Mouse (Mus musculus): ENCODE data around the gene Agrn. TPM values are rescaled to one million over a fixed set of nuclear protein-coding genes. Genes with fewer than 3 reads are reported as not detected.

Agrn gene
- polyA plus RNA-seq, 1 experiment from 2014 or later, result 5.2 TPM

DNA sequence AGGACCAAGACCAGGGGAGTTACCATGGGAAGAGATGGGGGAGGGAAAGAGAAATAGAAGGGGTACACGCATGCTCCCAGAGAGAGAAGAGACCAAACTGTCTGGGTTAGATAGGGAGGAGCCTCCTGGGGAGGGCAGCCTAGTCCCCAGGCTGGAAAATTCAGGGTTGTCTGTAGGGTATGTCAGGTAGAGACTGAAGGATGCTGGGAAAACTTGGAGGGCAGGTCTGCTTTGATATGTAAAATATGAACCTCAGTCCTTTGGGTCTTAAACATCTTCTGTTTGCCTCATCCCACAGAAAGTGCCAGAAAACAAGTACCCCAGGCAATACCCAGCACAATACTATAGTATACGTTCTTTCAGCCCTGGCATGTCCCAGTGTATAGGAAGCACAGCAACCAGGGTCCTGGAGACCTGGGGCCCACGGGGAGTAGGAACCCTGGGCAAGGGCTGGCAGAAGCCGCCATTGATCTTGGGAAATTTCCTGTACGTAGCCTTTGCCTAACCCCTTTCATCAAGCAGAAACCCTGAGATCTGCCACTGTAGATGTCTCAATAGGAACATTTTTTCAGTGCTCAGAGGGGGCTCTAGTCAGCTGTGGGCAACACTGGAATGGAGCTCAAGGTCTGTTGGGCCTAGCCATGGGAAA lies 9.0 kb downstream of the Agrn start:
- WGBS (ENCODE audit: insufficient replicate concordance), result 61% methylated on average over 5 of the region's 5 CpGs
- TF ChIP-seq CTCF (IDR thresholded peaks at IDR 0.05; ENCODE audit: low read depth) (no peak), EP300 (IDR thresholded peaks at IDR 0.05; ENCODE audit: low read depth) (no peak)
- Histone ChIP-seq H3K4me3 (ENCODE audit: low read depth, low read length) (no peak overlapping the region), H3K4me2 (ENCODE audit: low read depth, low read length) (no peak overlapping the region), H3K27me3 (ENCODE audit: insufficient read depth, low read length) (no peaks in the 10 kb centered on the region), H3K9me3 (ENCODE audit: low read length) (no peaks in the 10 kb centered on the region), H3K36me3 (replicated peaks; ENCODE audit: insufficient read depth, low read length) (no peaks in the 10 kb centered on the region), H3K9ac (replicated peaks) (no peak overlapping the region), H3K4me1 (ENCODE audit: insufficient read depth) (peaks cover 29% of the 10 kb centered on the region), H3K27ac (ENCODE audit: low read depth) (no peak overlapping the region)
- DNase-seq (no peak), ATAC-seq (no peak; the same call in 1 of the 2 replicates)

DNA sequence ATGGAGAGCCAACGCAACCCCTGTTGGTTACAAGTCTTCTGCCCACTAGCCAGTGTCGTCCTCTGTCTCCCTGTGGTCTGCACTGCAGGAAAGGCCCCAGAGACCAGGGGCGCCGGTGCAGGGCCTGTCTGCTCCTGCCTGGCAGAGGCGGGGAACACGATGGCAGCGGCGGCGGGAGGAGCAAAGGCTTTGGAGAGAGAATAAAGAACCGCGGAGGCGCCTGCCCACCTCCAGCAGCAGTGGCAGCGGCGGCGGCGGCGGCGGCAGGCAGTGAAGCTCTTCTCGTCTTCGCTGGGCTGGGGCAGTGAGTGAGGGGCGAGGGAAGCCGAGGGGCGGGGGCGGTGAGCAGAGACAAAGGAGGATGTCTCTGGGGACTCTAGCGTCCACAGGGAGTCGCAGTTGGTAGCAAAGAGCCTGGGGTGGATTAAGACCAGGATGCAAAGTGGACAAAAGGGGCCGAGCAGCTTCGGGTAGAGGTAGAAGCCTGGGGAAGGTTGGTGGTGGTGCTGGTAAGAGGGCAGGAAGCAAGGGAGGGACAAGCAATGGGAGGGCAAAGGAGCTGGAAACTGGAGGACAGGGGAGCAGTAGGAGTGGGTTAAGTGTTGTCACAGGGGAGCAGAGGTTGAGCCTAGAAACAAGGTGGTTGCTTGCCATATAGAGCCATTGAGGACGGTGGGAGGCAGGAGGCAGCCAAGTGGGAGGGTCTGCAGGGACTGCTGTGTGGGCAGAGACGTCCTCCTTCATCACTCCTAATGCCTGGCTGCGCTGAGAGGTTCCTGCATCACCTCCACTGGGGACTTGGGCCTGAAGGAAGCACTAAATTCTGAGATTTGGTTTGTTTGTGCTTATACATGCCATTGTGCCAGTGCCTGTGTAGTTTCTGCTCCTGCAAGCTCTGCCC lies 11.1 kb downstream of the Agrn start:
- no peak overlapping the region for H3K27ac ChIP-seq (ENCODE audit: low read depth)
- H3K4me3 ChIP-seq (ENCODE audit: low read depth, low read length), result peak overlapping the region; percentile 17; the same call in 1 of the 2 replicates
- ATAC-seq (peak; percentile 24; the same call in 1 of the 2 replicates), DNase-seq (no peak)
- H3K9me3 ChIP-seq (ENCODE audit: low read length), result no peaks in the 10 kb centered on the region
- no peaks in the 10 kb centered on the region for H3K27me3 ChIP-seq (ENCODE audit: insufficient read depth, low read length)
- no peak for TF ChIP-seq EP300 (IDR thresholded peaks at IDR 0.05; ENCODE audit: low read depth)
- no peak for TF ChIP-seq CTCF (IDR thresholded peaks at IDR 0.05; ENCODE audit: low read depth)
- H3K4me2 ChIP-seq (ENCODE audit: low read depth, low read length), result peak overlapping the region; percentile 48
- peaks cover 18% of the 10 kb centered on the region for H3K4me1 ChIP-seq (ENCODE audit: insufficient read depth)
- H3K9ac ChIP-seq (replicated peaks), result no peak overlapping the region
- 24% methylated on average over 28 of the region's 31 CpGs for WGBS (ENCODE audit: insufficient replicate concordance)
- no peaks in the 10 kb centered on the region for H3K36me3 ChIP-seq (replicated peaks; ENCODE audit: insufficient read depth, low read length)

DNA sequence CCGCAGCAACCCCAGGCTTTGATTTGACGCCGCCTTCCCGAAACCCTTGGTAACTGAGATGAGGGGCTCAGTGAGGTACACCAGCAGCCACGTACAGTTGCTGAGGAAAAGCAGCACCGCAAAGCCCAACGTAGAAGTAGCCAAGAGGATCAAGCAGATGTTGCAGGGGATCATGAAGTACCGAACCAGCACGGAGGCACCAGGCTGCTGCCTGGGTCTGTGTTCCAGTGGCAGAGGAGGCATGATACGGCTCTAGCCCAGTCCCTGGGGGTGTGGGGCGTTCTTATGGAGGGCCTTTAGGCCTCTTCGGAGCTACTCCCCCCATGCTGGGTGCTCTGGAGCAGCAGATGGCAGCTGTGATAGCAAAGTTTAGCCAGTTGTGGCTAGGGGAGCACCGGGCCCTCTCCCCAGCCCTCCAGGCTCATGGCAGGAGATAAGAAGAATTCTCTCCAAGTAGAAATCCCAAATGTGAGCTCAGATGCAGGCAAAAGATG lies 11.8 kb downstream of the Agrn start:
- Histone ChIP-seq H3K27ac (ENCODE audit: low read depth) (no peak overlapping the region), H3K4me1 (ENCODE audit: insufficient read depth) (peaks cover 18% of the 10 kb centered on the region)
- peak; percentile 49 for ATAC-seq

GRCm38 (mm10) chr4:156184291-156184954 lies 12.9 kb downstream of the Agrn start:
- no peaks in the 10 kb centered on the region for H3K27me3 ChIP-seq (ENCODE audit: insufficient read depth, low read length)
- no peak overlapping the region for H3K4me3 ChIP-seq (ENCODE audit: low read depth, low read length)
- no peaks in the 10 kb centered on the region for H3K9me3 ChIP-seq (ENCODE audit: low read length)
- no peak overlapping the region for H3K27ac ChIP-seq (ENCODE audit: low read depth)
- no peaks in the 10 kb centered on the region for H3K36me3 ChIP-seq (replicated peaks; ENCODE audit: insufficient read depth, low read length)
- TF ChIP-seq CTCF (IDR thresholded peaks at IDR 0.05; ENCODE audit: low read depth) (no peak), EP300 (IDR thresholded peaks at IDR 0.05; ENCODE audit: low read depth) (no peak)
- DNase-seq, result no peak
- 65% methylated on average over 7 of the region's 7 CpGs for WGBS (ENCODE audit: insufficient replicate concordance)
- no peak overlapping the region for H3K4me2 ChIP-seq (ENCODE audit: low read depth, low read length)
- ATAC-seq, result no peak
- peaks cover 12% of the 10 kb centered on the region for H3K4me1 ChIP-seq (ENCODE audit: insufficient read depth)
- H3K9ac ChIP-seq (replicated peaks), result no peak overlapping the region

More for the DNA sequence above, 11.8 kb downstream of the Agrn start:
- TF ChIP-seq EP300 (IDR thresholded peaks at IDR 0.05; ENCODE audit: low read depth) (no peak), CTCF (IDR thresholded peaks at IDR 0.05; ENCODE audit: low read depth) (no peak)
- 68% methylated on average over 13 of the region's 13 CpGs for WGBS (ENCODE audit: insufficient replicate concordance)
- Histone ChIP-seq H3K4me3 (ENCODE audit: low read depth, low read length) (peak overlapping the region; percentile 17; the same call in 1 of the 2 replicates), H3K36me3 (replicated peaks; ENCODE audit: insufficient read depth, low read length) (no peaks in the 10 kb centered on the region), H3K4me2 (ENCODE audit: low read depth, low read length) (no peak overlapping the region; the same call in 1 of the 2 replicates), H3K27me3 (ENCODE audit: insufficient read depth, low read length) (no peaks in the 10 kb centered on the region), H3K9me3 (ENCODE audit: low read length) (no peaks in the 10 kb centered on the region), H3K9ac (replicated peaks) (no peak overlapping the region)
- DNase-seq, result no peak

DNA sequence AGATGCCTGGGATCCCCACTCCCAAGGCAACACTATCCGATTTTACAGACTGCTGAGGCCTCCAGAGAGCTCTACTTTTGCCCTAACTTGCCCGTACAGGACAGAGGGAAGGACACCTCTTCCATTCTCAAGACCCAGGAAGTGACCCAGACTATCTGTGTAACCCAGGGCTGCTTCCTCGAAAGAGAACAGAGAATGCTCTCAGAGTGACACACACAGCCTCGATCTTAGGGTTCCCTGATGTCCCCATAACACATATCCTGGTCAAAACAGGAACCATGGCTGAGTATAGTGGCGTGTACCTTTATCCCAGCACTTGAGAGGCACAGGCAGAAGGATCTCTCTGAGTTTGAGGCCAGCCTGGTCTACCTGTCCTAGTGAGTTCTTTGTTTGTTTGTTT lies 13.5 kb downstream of the Agrn start:
- Histone ChIP-seq H3K27me3 (ENCODE audit: insufficient read depth, low read length) (no peaks in the 10 kb centered on the region), H3K27ac (ENCODE audit: low read depth) (no peak overlapping the region), H3K9me3 (ENCODE audit: low read length) (no peaks in the 10 kb centered on the region), H3K9ac (replicated peaks) (no peak overlapping the region), H3K36me3 (replicated peaks; ENCODE audit: insufficient read depth, low read length) (peaks cover 2% of the 10 kb centered on the region; the same call in 1 of the 2 replicates), H3K4me1 (ENCODE audit: insufficient read depth) (peaks cover 6% of the 10 kb centered on the region), H3K4me2 (ENCODE audit: low read depth, low read length) (no peak overlapping the region), H3K4me3 (ENCODE audit: low read depth, low read length) (no peak overlapping the region)
- ATAC-seq (no peak), DNase-seq (no peak)
- WGBS (ENCODE audit: insufficient replicate concordance), result 47% methylated on average over 5 of the region's 5 CpGs
- TF ChIP-seq EP300 (IDR thresholded peaks at IDR 0.05; ENCODE audit: low read depth) (no peak), CTCF (IDR thresholded peaks at IDR 0.05; ENCODE audit: low read depth) (no peak)
